Mouse (Mus musculus): ENCODE results near the gene Rpp38. TPM values are rescaled to one million over a fixed set of nuclear protein-coding genes. Genes with fewer than 3 reads are reported as not detected.
A peak's percentile ranks its signal among the peaks of the same experiment; 100 is the strongest.

Gene Rpp38
- total RNA-seq, 2 experiments from 2014 or later, result 1.5 to 7.9 TPM

DNA sequence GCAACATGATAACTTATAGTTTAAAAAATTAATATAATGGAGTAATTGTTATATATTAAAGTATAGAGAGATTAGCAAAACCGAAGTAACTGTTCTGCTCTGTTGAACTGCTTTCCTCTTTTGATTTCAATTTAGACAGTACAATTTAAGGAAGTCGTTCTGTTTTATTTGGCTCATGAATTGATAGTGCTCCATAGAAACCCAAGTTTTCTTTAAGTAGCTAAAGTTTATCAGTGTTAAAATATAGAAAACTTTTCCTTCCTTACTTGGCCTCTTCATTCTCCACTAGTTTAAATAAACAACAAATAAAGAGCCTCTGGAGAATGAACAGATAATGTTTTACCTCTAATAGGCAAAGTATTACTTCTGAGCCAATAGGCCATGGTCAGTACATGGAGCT lies 46.2 kb downstream of the Rpp38 start:
- no peak for ATAC-seq (ENCODE audit: poor library complexity, severe bottlenecking)

DNA sequence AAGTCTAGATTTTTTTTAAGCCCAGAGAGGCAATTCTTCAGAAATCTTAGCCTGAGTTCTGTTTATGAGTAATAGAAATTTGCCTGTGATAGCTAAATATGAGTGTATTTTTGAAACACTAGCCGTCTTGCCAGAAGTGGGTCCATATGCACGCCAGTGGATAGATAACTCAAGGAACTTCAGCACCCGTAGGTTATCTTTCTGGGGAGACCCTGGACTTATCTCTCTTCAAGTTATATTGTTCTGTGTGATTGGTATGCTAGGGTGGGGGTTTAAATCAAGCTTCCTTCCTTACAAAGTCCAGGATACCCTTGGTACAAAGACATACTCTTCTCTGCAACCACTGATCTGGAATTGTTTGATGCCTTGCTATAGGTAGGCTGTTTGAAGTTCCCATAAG lies 46.7 kb downstream of the Rpp38 start:
- ATAC-seq (ENCODE audit: poor library complexity, severe bottlenecking), result no peak

DNA sequence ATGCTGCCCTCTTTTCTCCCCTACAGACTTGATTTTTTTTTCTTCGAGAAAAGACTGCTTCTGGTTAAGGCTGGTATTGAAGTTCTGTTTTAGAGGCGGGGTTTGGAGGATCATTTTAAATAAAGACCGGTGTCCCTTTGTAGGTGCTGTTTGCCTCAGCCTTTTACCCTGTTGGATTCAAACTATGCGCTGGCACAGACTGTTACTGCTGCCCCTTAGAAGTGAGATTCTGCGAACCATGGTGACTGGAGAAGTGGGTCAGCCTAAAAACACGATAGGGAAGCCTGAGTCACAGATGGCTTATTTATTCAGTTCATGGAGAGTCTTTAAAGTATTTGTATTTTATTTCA lies 47.3 kb downstream of the Rpp38 start:
- no peak for ATAC-seq (ENCODE audit: poor library complexity, severe bottlenecking)

DNA sequence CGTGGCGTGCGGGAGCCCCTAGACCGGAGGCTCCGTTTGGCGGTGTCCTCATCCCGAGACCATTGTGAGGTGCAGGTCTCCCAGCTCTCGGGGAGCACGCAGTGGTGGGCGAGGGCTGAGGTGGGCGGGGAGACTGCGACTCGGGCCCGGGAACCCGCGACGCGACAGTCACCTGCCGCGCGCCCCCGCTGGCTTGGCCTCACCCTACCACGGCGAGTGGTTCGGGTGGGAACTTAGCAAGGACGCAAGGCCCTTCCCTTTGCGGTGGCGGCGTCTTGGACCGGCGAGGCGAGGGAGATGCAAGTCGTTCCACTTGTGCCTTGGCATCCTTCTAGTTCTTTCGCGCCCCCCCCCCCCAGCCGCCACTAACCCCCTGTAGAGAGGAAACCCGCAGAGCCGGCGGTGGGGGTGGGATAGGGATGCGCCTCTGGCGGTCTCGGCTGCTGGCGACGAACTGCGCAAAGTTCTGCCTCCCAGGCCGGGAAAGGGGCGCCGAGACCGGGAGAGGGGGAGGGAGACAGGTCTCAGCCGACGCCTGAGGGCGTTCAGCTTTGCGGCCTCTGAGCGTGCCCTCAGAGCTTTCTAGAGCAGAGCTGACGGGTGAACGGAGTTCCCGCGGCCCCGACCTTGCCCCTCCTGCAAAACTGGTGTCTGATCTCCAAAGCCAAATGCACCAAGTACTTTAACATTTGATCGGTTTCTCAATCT lies 47.8 kb downstream of the Rpp38 start:
- ATAC-seq (ENCODE audit: poor library complexity, severe bottlenecking), result peak; percentile 10; the same call in 1 of the 2 replicates

DNA sequence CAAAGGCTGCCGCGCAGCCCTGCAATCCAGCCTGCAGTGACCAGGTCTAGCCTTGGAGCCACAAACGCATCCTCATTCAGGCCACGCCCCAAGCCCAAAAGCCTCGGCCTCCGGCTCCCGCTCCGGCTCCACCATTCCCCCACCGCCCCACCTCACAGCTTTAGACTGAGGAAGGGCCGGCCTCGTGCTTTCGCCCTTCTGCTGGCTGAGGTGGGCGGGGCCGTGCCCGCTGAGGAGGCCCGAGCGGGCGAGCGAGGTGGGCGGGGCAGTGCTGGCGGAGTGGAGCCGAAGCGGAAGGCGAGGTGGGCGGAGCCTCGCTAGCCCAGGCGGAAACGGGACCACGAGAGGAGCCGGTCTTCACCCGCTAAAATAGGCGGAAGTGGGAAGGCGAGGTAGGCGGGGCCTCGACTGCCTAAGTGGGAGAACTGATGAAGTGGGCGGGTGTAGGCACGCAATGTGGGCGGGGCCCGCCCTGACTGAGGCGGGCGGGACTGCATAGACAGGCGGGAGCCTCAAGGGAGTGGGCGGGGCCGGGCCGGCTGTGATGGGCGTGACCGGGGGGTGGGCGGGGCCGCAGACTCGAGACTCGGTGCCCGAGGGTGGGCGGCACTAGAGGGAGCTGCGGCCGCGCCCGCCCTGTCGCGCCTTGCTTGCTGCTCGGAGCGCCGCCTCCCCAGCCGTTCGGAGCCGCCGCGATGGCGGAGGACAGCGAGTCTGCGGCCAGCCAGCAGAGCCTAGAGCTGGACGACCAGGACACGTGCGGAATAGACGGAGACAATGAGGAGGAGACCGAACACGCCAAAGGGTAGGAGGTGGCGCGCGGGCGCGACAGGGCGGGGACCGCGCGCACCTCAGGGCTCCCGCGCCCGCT lies 48.6 kb downstream of the Rpp38 start, which contains the start of gene Nmt2:
TSS of gene Nmt2 (plus strand) at position 611 of the 871 bp plus-strand sequence.
- peak; percentile 90 for ATAC-seq (ENCODE audit: poor library complexity, severe bottlenecking)

DNA sequence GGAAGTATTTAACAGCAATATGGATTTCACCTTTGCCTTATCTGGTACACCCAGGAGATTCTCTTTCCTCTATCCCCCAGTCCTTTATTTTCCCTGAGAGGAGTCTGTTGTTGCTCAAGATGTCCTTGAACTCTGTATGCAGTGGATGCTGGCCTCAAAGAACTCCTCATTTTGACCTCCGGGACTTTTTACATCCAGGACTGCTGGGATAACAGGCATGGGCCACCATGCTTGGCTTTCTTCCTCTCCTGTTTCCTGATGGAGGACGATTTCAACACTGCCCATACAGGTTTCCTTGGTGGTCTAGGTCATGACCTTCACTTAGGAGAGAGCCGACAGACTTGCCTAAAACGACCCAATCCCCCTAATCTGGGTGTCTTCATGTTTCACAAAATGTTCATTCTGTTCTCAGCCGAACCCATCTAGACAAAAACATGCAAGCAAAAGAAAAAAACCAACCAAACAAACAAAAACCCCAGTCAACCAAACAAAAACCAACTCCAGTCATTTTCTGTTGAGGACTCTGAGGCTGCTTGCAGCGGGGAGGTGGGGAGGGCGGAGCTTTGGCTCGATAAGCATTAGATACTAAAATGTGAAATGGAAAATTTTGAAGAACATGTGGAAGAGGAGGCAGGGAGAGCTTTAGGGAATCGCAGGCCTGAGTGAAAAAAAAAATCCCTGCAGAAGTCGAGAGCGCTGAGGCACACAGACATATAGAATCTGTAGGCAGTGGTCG lies 49.4 kb downstream of the Rpp38 start:
- no peak for ATAC-seq (ENCODE audit: poor library complexity, severe bottlenecking)

DNA sequence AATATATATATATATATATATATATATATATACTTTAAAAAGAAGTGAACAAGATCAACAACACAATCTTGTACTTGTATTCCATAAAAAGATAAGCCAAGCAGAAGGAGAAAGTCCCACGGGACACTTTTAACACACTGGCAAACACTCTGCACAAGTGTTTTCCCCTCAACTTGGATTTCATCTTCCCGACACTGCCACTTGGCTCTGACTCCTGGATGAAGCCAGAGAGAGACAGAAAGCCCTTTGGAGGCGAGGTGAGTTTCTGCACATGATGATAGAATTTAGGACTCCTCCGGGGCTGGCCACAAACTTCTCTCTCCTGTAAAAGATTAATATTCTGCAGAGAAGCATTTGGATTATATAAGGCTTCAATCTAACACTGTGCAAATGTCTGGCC lies 51.1 kb downstream of the Rpp38 start:
- no peak for ATAC-seq (ENCODE audit: poor library complexity, severe bottlenecking)

Other genes starting within 250 kb of the Rpp38 start
- 0.16 and 0.36 TPM in 2 replicates for gene Fam171a1, start 218.4 kb downstream of the Rpp38 start, total RNA-seq (2015)
- gene Fam171a1, start 218.4 kb downstream of the Rpp38 start, total RNA-seq (2017), result 0.29 and 0.49 TPM in 2 replicates
- gene Nmt2, start 48.4 kb downstream of the Rpp38 start, total RNA-seq (2015), result 12.5 and 14.0 TPM in 2 replicates
- 17.0 and 21.9 TPM in 2 replicates for gene Nmt2, start 48.4 kb downstream of the Rpp38 start, total RNA-seq (2017)
- gene Acbd7, start 3.5 kb upstream of the Rpp38 start, total RNA-seq (2015), result not detected in 2 replicates
- gene Acbd7, start 3.5 kb upstream of the Rpp38 start, total RNA-seq (2017), result not detected in 2 replicates
- gene Olah, start 64.6 kb upstream of the Rpp38 start, total RNA-seq (2015), result not detected in 2 replicates
- gene Olah, start 64.6 kb upstream of the Rpp38 start, total RNA-seq (2017), result not detected in 2 replicates
- gene Meig1, start 90.0 kb upstream of the Rpp38 start, total RNA-seq (2015), result not detected in 2 replicates
- not detected in 2 replicates for gene Meig1, start 90.0 kb upstream of the Rpp38 start, total RNA-seq (2017)
- 27.2 and 34.7 TPM in 2 replicates for gene Dclre1c, start 91.5 kb upstream of the Rpp38 start, total RNA-seq (2015)
- gene Dclre1c, start 91.5 kb upstream of the Rpp38 start, total RNA-seq (2017), result 21.5 and 36.0 TPM in 2 replicates
- 7.5 and 8.6 TPM in 2 replicates for gene Suv39h2, start 142.4 kb upstream of the Rpp38 start, total RNA-seq (2015)
- gene Suv39h2, start 142.4 kb upstream of the Rpp38 start, total RNA-seq (2017), result 6.9 and 10.2 TPM in 2 replicates
- gene Gm45902, start 180.1 kb upstream of the Rpp38 start, total RNA-seq (2015), result 3.3 and 4.1 TPM in 2 replicates
- 7.5 and 8.7 TPM in 2 replicates for gene Gm45902, start 180.1 kb upstream of the Rpp38 start, total RNA-seq (2017)
- 49.2 and 67.3 TPM in 2 replicates for gene Hspa14, start 180.2 kb upstream of the Rpp38 start, total RNA-seq (2015)
- 124 and 125 TPM in 2 replicates for gene Hspa14, start 180.2 kb upstream of the Rpp38 start, total RNA-seq (2017)
- 0.47 TPM in 1 of 2 replicates, not detected in the other for gene Cdnf, start 180.4 kb upstream of the Rpp38 start, total RNA-seq (2015)
- gene Cdnf, start 180.4 kb upstream of the Rpp38 start, total RNA-seq (2017), result 0.55 and 0.81 TPM in 2 replicates
- 794 and 805 TPM in 2 replicates for gene Fam107b, start 237.8 kb upstream of the Rpp38 start, total RNA-seq (2015)
- 673 and 930 TPM in 2 replicates for gene Fam107b, start 237.8 kb upstream of the Rpp38 start, total RNA-seq (2017)